Mouse (Mus musculus): ENCODE data around the gene Eme1. TPM values are rescaled to one million over a fixed set of nuclear protein-coding genes. Genes with fewer than 3 reads are reported as not detected.
"Not testable (repeated sequence)": the region's sequence is repeated elsewhere in the genome, so short reads cannot be mapped to it uniquely, and the experiment has no call there.

Eme1 gene
- polyA plus RNA-seq, 1 experiment from 2014 or later, result 13.6 TPM

DNA sequence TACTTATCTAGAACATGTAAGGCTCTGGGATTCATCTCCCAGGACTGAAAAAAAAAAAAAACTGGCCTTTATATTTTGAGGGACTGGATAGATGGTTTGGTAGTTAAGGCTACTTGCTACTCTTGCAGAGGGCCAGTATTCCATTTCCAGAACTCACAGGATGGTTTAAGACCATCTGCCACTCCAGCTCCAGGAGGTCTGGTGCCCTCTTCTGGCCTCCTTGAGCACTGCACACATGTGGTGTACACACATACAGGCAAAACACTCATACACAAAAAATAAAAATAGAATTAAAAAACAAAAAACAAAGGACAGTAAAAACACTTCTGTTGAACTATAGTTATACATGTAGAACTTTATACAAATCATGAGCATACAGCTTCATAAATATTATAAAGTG is 26.9 kb upstream of the Eme1 start:
- Histone ChIP-seq H3K27ac (no peak overlapping the region), H3K9me3 (no peaks in the 10 kb centered on the region), H3K4me3 (no peak overlapping the region), H3K27me3 (no peaks in the 10 kb centered on the region), H3K4me2 (no peak overlapping the region), H3K4me1 (peaks cover 19% of the 10 kb centered on the region), H3K36me3 (no peaks in the 10 kb centered on the region), H3K9ac (no peak overlapping the region)
- ATAC-seq (ENCODE audit: insufficient number of reproducible peaks, low FRiP score, low TSS enrichment, low read depth), result no peak

GRCm38 (mm10) chr11:94677607-94678145 is 23.9 kb upstream of the Eme1 start:
- H3K4me2 ChIP-seq, result peak overlapping the region; percentile 75
- 25% methylated on average over 15 of the region's 15 CpGs for WGBS
- H3K27me3 ChIP-seq, result no peaks in the 10 kb centered on the region
- H3K4me3 ChIP-seq, result peak overlapping the region; percentile 97
- peak overlapping the region; percentile 99; the same call in 1 of the 2 replicates for H3K9ac ChIP-seq
- peak overlapping the region; percentile 94 for H3K27ac ChIP-seq
- H3K36me3 ChIP-seq, result no peaks in the 10 kb centered on the region
- no peaks in the 10 kb centered on the region for H3K9me3 ChIP-seq
- peaks cover 30% of the 10 kb centered on the region for H3K4me1 ChIP-seq
- no peak for ATAC-seq (ENCODE audit: insufficient number of reproducible peaks, low FRiP score, low TSS enrichment, low read depth)

GRCm38 (mm10) chr11:94676754-94677606 is 23.2 kb upstream of the Eme1 start, which contains the start of gene Xylt2:
Xylt2 (minus strand) TSS chr11:94677515.
- Histone ChIP-seq H3K4me3 (peak within 1 kb of the TSS; percentile 97), H3K9ac (peak within 1 kb of the TSS; percentile 99), H3K36me3 (no peaks in the 10 kb centered on the region; the same call in 1 of the 2 replicates), H3K9me3 (no peaks in the 10 kb centered on the region), H3K27ac (peak within 1 kb of the TSS; percentile 94), H3K4me2 (peak within 1 kb of the TSS; percentile 75), H3K4me1 (peaks cover 30% of the 10 kb centered on the region), H3K27me3 (no peaks in the 10 kb centered on the region)
- under 1% methylated on average over 82 of the region's 82 CpGs for WGBS
- ATAC-seq (ENCODE audit: insufficient number of reproducible peaks, low FRiP score, low TSS enrichment, low read depth), result peak; percentile 94

DNA sequence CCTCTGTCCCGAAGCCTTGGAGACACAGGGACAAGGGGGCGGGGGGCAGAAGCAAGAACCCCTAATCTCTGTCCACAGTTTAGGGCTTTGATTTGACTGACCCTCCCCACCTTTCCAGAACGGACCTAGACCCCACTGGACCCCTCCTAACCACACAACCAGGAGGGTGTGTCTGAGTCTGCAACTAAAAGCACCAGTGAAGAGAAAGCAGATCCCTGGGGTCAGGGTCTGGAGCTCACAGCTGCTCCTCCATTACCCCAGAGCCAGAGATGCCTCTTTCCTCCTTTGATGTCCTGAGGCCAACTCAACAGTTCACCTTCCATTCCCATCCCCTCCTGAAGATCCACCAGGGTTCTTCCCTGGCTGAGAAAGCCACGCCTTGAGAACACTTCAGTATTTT is 22.5 kb upstream of the Eme1 start:
- peaks cover 30% of the 10 kb centered on the region for H3K4me1 ChIP-seq
- peak overlapping the region; percentile 75 for H3K4me2 ChIP-seq
- peak overlapping the region; percentile 97 for H3K4me3 ChIP-seq
- no peaks in the 10 kb centered on the region for H3K27me3 ChIP-seq
- WGBS, result 37% methylated on average over 4 of the region's 4 CpGs
- no peaks in the 10 kb centered on the region for H3K9me3 ChIP-seq
- ATAC-seq (ENCODE audit: insufficient number of reproducible peaks, low FRiP score, low TSS enrichment, low read depth), result no peak
- peak overlapping the region; percentile 94 for H3K27ac ChIP-seq
- peak overlapping the region; percentile 99 for H3K9ac ChIP-seq
- peaks cover 3% of the 10 kb centered on the region; the same call in 1 of the 2 replicates for H3K36me3 ChIP-seq

- Histone ChIP-seq H3K9me3 (no peaks in the 10 kb centered on the region), H3K4me1 (peaks cover 30% of the 10 kb centered on the region), H3K27me3 (no peaks in the 10 kb centered on the region), H3K9ac (no peak overlapping the region), H3K36me3 (peaks cover 9% of the 10 kb centered on the region), H3K4me2 (peak overlapping the region; percentile 75; the same call in 1 of the 2 replicates), H3K4me3 (peak overlapping the region; percentile 8; the same call in 1 of the 2 replicates), H3K27ac (no peak overlapping the region)
- 73% methylated on average over 5 of the region's 5 CpGs for WGBS
- no peak for ATAC-seq (ENCODE audit: insufficient number of reproducible peaks, low FRiP score, low TSS enrichment, low read depth)
Observed at GRCm38 (mm10) chr11:94675446-94675845, 21.7 kb upstream of the Eme1 start.

GRCm38 (mm10) chr11:94674984-94675383 is 21.2 kb upstream of the Eme1 start:
- Histone ChIP-seq H3K4me2 (no peak overlapping the region), H3K9me3 (no peaks in the 10 kb centered on the region), H3K27ac (no peak overlapping the region), H3K27me3 (no peaks in the 10 kb centered on the region), H3K9ac (no peak overlapping the region), H3K4me3 (no peak overlapping the region), H3K36me3 (peaks cover 13% of the 10 kb centered on the region), H3K4me1 (peaks cover 30% of the 10 kb centered on the region)
- WGBS, result 81% methylated on average over 5 of the region's 5 CpGs
- ATAC-seq (ENCODE audit: insufficient number of reproducible peaks, low FRiP score, low TSS enrichment, low read depth), result no peak

DNA sequence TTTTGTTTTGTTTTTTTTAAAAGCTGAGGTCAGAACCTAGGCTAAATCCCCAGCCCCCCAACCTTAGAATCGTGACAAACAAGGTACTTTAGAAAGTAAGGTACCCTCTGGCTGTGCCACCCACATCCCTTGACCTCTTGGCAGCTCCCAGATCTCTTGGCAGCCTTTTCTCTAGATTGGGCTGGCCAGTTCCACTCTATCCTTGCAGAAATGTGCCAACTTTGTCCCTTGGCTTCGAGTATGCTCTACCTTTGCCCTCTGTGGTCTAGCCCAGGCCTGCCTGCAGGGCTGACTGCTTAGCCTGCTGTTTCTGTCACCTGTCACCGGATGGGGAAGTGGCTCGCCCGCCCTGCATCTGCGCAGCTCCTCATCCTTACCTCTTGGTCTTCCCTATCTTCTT is 11.5 kb upstream of the Eme1 start:
- Histone ChIP-seq H3K9ac (no peak overlapping the region), H3K36me3 (peaks cover 94% of the 10 kb centered on the region), H3K4me2 (no peak overlapping the region), H3K27ac (no peak overlapping the region), H3K27me3 (no peaks in the 10 kb centered on the region), H3K9me3 (no peaks in the 10 kb centered on the region), H3K4me3 (no peak overlapping the region), H3K4me1 (no peaks in the 10 kb centered on the region)
- no peak for ATAC-seq (ENCODE audit: insufficient number of reproducible peaks, low FRiP score, low TSS enrichment, low read depth)
- 92% methylated on average over 6 of the region's 6 CpGs for WGBS

DNA sequence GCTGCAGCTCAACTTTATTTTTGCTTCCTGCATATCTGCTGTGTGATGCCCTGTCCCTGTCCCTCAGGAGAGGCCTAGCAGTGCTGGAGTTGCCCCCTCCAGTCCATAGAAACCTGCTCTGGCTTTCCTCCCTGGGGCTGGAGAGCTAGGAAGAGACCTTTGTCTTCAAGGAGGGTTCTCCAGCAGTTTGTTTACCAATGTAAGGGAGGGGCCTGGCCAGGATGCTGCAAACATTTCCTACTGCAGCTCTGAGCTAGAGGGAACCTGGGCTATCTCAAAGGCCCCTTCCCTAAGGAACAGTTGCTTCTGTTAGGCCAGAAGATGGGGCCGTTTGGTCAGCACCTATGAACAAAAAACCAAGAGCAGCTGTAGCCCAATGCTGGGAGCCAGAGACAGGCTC is 7.6 kb upstream of the Eme1 start:
- no peak overlapping the region for H3K9ac ChIP-seq
- H3K27ac ChIP-seq, result no peak overlapping the region
- no peaks in the 10 kb centered on the region for H3K27me3 ChIP-seq
- no peaks in the 10 kb centered on the region for H3K4me1 ChIP-seq
- H3K4me2 ChIP-seq, result no peak overlapping the region
- H3K9me3 ChIP-seq, result no peaks in the 10 kb centered on the region
- peaks cover 87% of the 10 kb centered on the region for H3K36me3 ChIP-seq
- no peak overlapping the region for H3K4me3 ChIP-seq
- no peak for ATAC-seq (ENCODE audit: insufficient number of reproducible peaks, low FRiP score, low TSS enrichment, low read depth)
- 55% methylated on average over 1 of the region's 1 CpGs for WGBS

DNA sequence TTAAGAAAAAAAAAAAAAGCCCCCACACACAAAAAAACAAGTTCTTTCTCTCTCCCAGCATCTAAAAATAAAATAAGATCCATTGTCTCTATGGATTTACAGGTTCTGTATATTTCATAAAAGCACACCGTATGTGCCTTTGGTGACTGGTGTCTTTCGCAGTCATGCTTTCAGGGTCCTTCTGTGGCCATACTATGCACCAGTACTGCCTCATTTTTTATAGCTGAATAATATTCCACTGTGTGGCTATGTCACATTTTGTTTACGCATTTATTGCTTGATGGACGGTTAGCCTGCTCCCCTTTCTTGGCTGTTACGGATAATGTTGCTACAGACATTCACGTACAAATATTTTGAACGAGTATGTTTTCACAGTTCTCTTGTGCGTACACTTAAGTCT is 791 bp downstream of the Eme1 start:
- Histone ChIP-seq H3K4me3 (peak overlapping the region; percentile 72), H3K36me3 (peaks cover 29% of the 10 kb centered on the region), H3K4me1 (peaks cover 19% of the 10 kb centered on the region), H3K27ac (no peak overlapping the region), H3K27me3 (no peaks in the 10 kb centered on the region), H3K9me3 (no peaks in the 10 kb centered on the region), H3K4me2 (peak overlapping the region; percentile 74), H3K9ac (no peak overlapping the region)
- 46% methylated on average over 8 of the region's 8 CpGs for WGBS
- ATAC-seq (ENCODE audit: insufficient number of reproducible peaks, low FRiP score, low TSS enrichment, low read depth), result no peak

DNA sequence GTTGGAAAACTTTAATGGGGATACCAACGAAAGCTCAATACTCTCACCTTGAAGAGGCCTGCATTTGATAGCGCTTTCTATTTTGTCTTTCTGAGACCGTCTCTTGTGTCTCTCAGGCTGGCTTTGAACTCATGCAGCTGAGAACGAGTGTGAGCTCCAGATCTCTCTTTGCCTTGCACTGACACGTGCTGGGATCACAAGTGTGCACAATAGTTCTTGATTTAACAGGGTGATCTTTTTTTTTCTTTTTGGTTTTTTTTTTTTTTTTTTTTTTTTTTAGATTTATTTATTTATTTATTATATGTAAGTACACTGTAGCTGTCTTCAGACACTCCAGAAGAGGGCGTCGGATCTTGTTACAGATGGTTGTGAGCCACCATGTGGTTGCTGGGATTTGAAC is 2.5 kb downstream of the Eme1 start:
- not testable (repeated sequence) for H3K9ac ChIP-seq; ATAC-seq (ENCODE audit: insufficient number of reproducible peaks, low FRiP score, low TSS enrichment, low read depth); H3K27me3 ChIP-seq; H3K27ac ChIP-seq; H3K4me2 ChIP-seq; H3K4me3 ChIP-seq; H3K9me3 ChIP-seq
- WGBS, result 94% methylated on average over 5 of the region's 7 CpGs
- Histone ChIP-seq H3K36me3 (peaks cover 31% of the 10 kb centered on the region), H3K4me1 (peaks cover 19% of the 10 kb centered on the region)

GRCm38 (mm10) chr11:94646457-94646856 is 7.3 kb downstream of the Eme1 start:
- Histone ChIP-seq H3K36me3 (peaks cover 79% of the 10 kb centered on the region), H3K9me3 (no peaks in the 10 kb centered on the region)
- WGBS, result 91% methylated on average over 4 of the region's 4 CpGs

DNA sequence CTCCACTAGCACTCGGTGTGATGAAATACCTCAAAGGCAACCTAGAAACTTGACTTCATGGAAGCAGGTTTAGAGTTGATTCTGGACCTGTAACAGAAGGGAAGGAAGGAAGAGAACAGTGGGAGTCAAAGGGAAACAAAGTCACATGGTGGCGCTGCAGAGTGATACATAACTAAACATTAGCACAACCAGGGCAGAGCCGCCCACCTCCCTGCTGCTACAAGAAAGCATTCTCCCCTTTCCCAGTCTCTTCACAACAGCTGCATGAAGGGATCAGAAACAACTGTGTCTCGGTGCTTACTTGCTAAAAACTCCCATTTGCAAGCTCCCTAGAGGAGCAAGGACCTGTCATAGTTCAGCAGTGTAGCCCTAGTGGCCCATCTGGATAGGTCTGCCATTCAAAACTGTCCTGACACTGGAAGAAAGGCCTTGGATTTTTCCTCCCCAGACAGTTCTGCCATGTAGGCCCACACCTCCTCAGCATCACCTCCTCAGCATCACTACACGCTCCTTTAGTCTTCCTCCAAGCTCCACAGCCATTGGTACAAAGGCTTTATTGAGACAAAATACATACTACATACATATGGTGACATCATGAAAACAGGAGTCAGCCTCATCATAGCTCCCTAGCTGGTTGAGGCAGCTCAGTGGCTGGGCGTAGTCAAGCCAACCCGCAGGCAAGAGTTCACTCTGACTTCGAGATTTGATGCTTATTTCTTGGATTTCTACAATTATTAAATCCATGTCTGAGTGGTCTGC is 9.1 kb downstream of the Eme1 start:
- no peak overlapping the region for H3K4me3 ChIP-seq
- H3K4me1 ChIP-seq, result no peaks in the 10 kb centered on the region
- WGBS, result 89% methylated on average over 8 of the region's 8 CpGs
- no peak overlapping the region for H3K27ac ChIP-seq
- H3K9ac ChIP-seq, result no peak overlapping the region
- H3K27me3 ChIP-seq, result no peaks in the 10 kb centered on the region
- H3K4me2 ChIP-seq, result no peak overlapping the region
- no peaks in the 10 kb centered on the region for H3K9me3 ChIP-seq
- peaks cover 83% of the 10 kb centered on the region for H3K36me3 ChIP-seq
- ATAC-seq (ENCODE audit: insufficient number of reproducible peaks, low FRiP score, low TSS enrichment, low read depth), result no peak

More at GRCm38 (mm10) chr11:94646457-94646856, 7.3 kb downstream of the Eme1 start:
- Histone ChIP-seq H3K9ac (no peak overlapping the region), H3K27me3 (no peaks in the 10 kb centered on the region), H3K4me3 (no peak overlapping the region), H3K4me1 (no peaks in the 10 kb centered on the region), H3K27ac (no peak overlapping the region), H3K4me2 (no peak overlapping the region)
- ATAC-seq (ENCODE audit: insufficient number of reproducible peaks, low FRiP score, low TSS enrichment, low read depth), result no peak

Data from limb, embryonic 15.5 days (tissue).